In genomic region chr4:9769633-9770205, GRCm38 (mm10) we compare ENCODE assay signal across 8 mouse cellular contexts.
A peak's percentile ranks its signal among the peaks of the same experiment; 100 is the strongest.
DNase-seq lines count a peak whose midpoint lies in the region; ATAC-seq and TF ChIP-seq lines count a peak whose summit lies in the region.

No protein-coding gene starts in this region.

- no peak for TF ChIP-seq RAD21 in MEL (IDR thresholded peaks at IDR 0.05; ENCODE audit: low read depth, low read length)

- peak overlapping the region; percentile 62 to 68 for H3K4me3 ChIP-seq in MEL (ENCODE audit: control insufficient read depth in 1 of 2, insufficient read depth in 1 of 2, low read depth in 2 of 2, low read length in 2 of 2)
- H3K4me3 ChIP-seq in embryonic facial prominence, embryonic 15.5 days (replicated peaks), result peak overlapping the region; percentile 63
- peak overlapping the region; percentile 60 for H3K4me3 ChIP-seq in kidney, embryonic 16.5 days (ENCODE audit: low read length)
- H3K4me3 ChIP-seq in midbrain, embryonic 14.5 days (replicated peaks; ENCODE audit: low read depth, low read length), result peak overlapping the region; percentile 50

- H3K27ac ChIP-seq in MEL (ENCODE audit: control insufficient read depth, low read depth, low read length), result peak overlapping the region; percentile 43
- H3K27ac ChIP-seq in embryonic facial prominence, embryonic 15.5 days (replicated peaks), result no peak overlapping the region
- no peak overlapping the region for H3K27ac ChIP-seq in kidney, embryonic 16.5 days (ENCODE audit: low read length)
- no peak overlapping the region for H3K27ac ChIP-seq in midbrain, embryonic 14.5 days (replicated peaks; ENCODE audit: low read depth, low read length)

- no peak for TF ChIP-seq EP300 in MEL (IDR thresholded peaks at IDR 0.05; ENCODE audit: low read depth in 1 of 2, low read length in 2 of 2)

- WGBS in embryonic facial prominence, embryonic 15.5 days, result 53% methylated on average over 9 of the region's 9 CpGs
- 55% methylated on average over 9 of the region's 9 CpGs for WGBS in kidney, embryonic 16.5 days
- WGBS in midbrain, embryonic 14.5 days, result 57% methylated on average over 9 of the region's 9 CpGs

- TF ChIP-seq CTCF in MEL (IDR thresholded peaks at IDR 0.05 in 2 of 3, conservative IDR thresholded peaks at IDR 0.05 in 1 of 3; ENCODE audit: control insufficient read depth in 1 of 3, insufficient read depth in 1 of 3, low read depth in 2 of 3, low read length in 3 of 3, poor library complexity in 1 of 3, severe bottlenecking in 1 of 3), result no peak

- ATAC-seq in embryonic facial prominence, embryonic 15.5 days (ENCODE audit: insufficient number of reproducible peaks, low FRiP score, low TSS enrichment, low read depth), result no peak
- ATAC-seq in kidney, embryonic 16.5 days (ENCODE audit: low FRiP score, low TSS enrichment), result no peak
- no peak for ATAC-seq in midbrain, embryonic 14.5 days (ENCODE audit: low FRiP score, low TSS enrichment)

- H3K4me1 ChIP-seq in MEL (ENCODE audit: control insufficient read depth in 1 of 2, insufficient read depth in 2 of 2, low read length in 2 of 2), result peaks cover 0 to 3% of the 10 kb centered on the region in 2 experiments; a peak in 1 of 4 replicates
- H3K4me1 ChIP-seq in embryonic facial prominence, embryonic 15.5 days, result no peaks in the 10 kb centered on the region
- no peaks in the 10 kb centered on the region for H3K4me1 ChIP-seq in kidney, embryonic 16.5 days (ENCODE audit: insufficient read depth, low read length)
- H3K4me1 ChIP-seq in midbrain, embryonic 14.5 days (ENCODE audit: control insufficient read depth, insufficient read depth, low read length), result no peaks in the 10 kb centered on the region

- peak overlapping the region; percentile 75 for H3K9ac ChIP-seq in MEL (ENCODE audit: control insufficient read depth, low read depth, low read length, poor library complexity, severe bottlenecking)
- no peak overlapping the region for H3K9ac ChIP-seq in embryonic facial prominence, embryonic 15.5 days
- H3K9ac ChIP-seq in kidney, embryonic 16.5 days (replicated peaks; ENCODE audit: low read length), result no peak overlapping the region
- no peak overlapping the region for H3K9ac ChIP-seq in midbrain, embryonic 14.5 days (replicated peaks; ENCODE audit: low read length)

- H3K27me3 ChIP-seq in MEL (ENCODE audit: control insufficient read depth in 1 of 2, insufficient read depth in 2 of 2, low read length in 2 of 2), result no peaks in the 10 kb centered on the region
- no peaks in the 10 kb centered on the region for H3K27me3 ChIP-seq in embryonic facial prominence, embryonic 15.5 days
- H3K27me3 ChIP-seq in kidney, embryonic 16.5 days (ENCODE audit: insufficient read depth, low read length), result no peaks in the 10 kb centered on the region
- H3K27me3 ChIP-seq in midbrain, embryonic 14.5 days (ENCODE audit: control insufficient read depth, insufficient read depth, low read length), result no peaks in the 10 kb centered on the region

- DNase-seq in 3134 (ENCODE audit: extremely low read depth, insufficient read length, low spot score), result peak; percentile 46
- peak; percentile 90 for DNase-seq in MEL (ENCODE audit: low read depth, low spot score)
- DNase-seq in midbrain, embryonic 14.5 days, result peak; percentile 66
- DNase-seq in left cerebral cortex, adult 9 months (ENCODE audit: low spot score in 2 of 2), result no peak
- DNase-seq in right cerebral cortex, postnatal 4 days, result no peak
- DNase-seq in gastrocnemius, postnatal 10 days, result no peak

- H3K36me3 ChIP-seq in MEL (ENCODE audit: control insufficient read depth in 1 of 2, insufficient read depth in 2 of 2, low read length in 2 of 2), result peaks cover 0 to 4% of the 10 kb centered on the region in 2 experiments; a peak in 1 of 4 replicates
- no peaks in the 10 kb centered on the region for H3K36me3 ChIP-seq in embryonic facial prominence, embryonic 15.5 days
- H3K36me3 ChIP-seq in kidney, embryonic 16.5 days (ENCODE audit: insufficient read depth, low read length), result no peaks in the 10 kb centered on the region
- H3K36me3 ChIP-seq in midbrain, embryonic 14.5 days (ENCODE audit: control insufficient read depth, insufficient read depth, low read length), result no peaks in the 10 kb centered on the region

- H3K4me2 ChIP-seq in embryonic facial prominence, embryonic 15.5 days (replicated peaks), result peak overlapping the region; percentile 89
- peak overlapping the region; percentile 96 for H3K4me2 ChIP-seq in kidney, embryonic 16.5 days (replicated peaks; ENCODE audit: low read depth, low read length)
- H3K4me2 ChIP-seq in midbrain, embryonic 14.5 days (ENCODE audit: low read length), result peak overlapping the region; percentile 74

- no peaks in the 10 kb centered on the region for H3K9me3 ChIP-seq in MEL (replicated peaks; ENCODE audit: insufficient read depth, low read length)
- no peaks in the 10 kb centered on the region for H3K9me3 ChIP-seq in embryonic facial prominence, embryonic 15.5 days (replicated peaks)
- no peaks in the 10 kb centered on the region for H3K9me3 ChIP-seq in kidney, embryonic 16.5 days (ENCODE audit: low read length)
- H3K9me3 ChIP-seq in midbrain, embryonic 14.5 days (ENCODE audit: control insufficient read depth, low read length), result no peaks in the 10 kb centered on the region

- H3K79me2 ChIP-seq in MEL (ENCODE audit: control insufficient read depth, insufficient read depth, low read length, poor library complexity), result no peaks in the 10 kb centered on the region; the same call in 1 of the 2 replicates

- no peak for TF ChIP-seq POLR2A in MEL (IDR thresholded peaks at IDR 0.05; ENCODE audit: control insufficient read depth in 1 of 2, insufficient read depth in 1 of 2, low read depth in 1 of 2, low read length in 2 of 2, poor library complexity in 1 of 2)

TF ChIP-seq in MEL, 35 proteins besides CTCF, POLR2A, EP300 and RAD21:
- TF ChIP-seq SMC3 (IDR thresholded peaks at IDR 0.05; ENCODE audit: low read depth, low read length), result no peak
- 0 out of 2 replicates have a peak, but pooled peaks have one; percentile 41 for TF ChIP-seq RCOR1 (IDR thresholded peaks at IDR 0.05; ENCODE audit: low read depth, low read length)
- no peak for TF ChIP-seq USF1 (IDR thresholded peaks at IDR 0.05; ENCODE audit: low read depth, low read length)
- TF ChIP-seq MXI1 (IDR thresholded peaks at IDR 0.05; ENCODE audit: low read depth, low read length), result 0 out of 2 replicates have a peak, but pooled peaks have one; percentile 67
- TF ChIP-seq JUND (IDR thresholded peaks at IDR 0.05; ENCODE audit: low read depth, low read length), result no peak
- TF ChIP-seq MAX (IDR thresholded peaks at IDR 0.05; ENCODE audit: low read length), result peak; percentile 47; the same call in 1 of the 2 replicates
- TF ChIP-seq MYC (IDR thresholded peaks at IDR 0.05; ENCODE audit: low read depth, low read length), result no peak
- peak; percentile 82 for TF ChIP-seq MAFK (IDR thresholded peaks at IDR 0.05; ENCODE audit: borderline replicate concordance, low read depth, low read length)
- no peak for TF ChIP-seq USF2 (IDR thresholded peaks at IDR 0.05; ENCODE audit: borderline replicate concordance in 1 of 2, insufficient read depth in 1 of 2, low read depth in 1 of 2, low read length in 2 of 2)
- 0 out of 2 replicates have a peak, but pooled peaks have one; percentile 26 for TF ChIP-seq GABPA (IDR thresholded peaks at IDR 0.05; ENCODE audit: low read depth, low read length)
- TF ChIP-seq KAT2A (conservative IDR thresholded peaks at IDR 0.05; ENCODE audit: low read depth, low read length), result peak; percentile 65
- TF ChIP-seq POLR2AphosphoS2 (IDR thresholded peaks at IDR 0.05; ENCODE audit: low read length), result no peak
- TF ChIP-seq ELF1 (IDR thresholded peaks at IDR 0.05; ENCODE audit: low read depth, low read length), result no peak
- peak; percentile 50; the same call in 1 of the 2 replicates for TF ChIP-seq SIN3A (IDR thresholded peaks at IDR 0.05; ENCODE audit: low read length)
- TF ChIP-seq ZC3H11A (IDR thresholded peaks at IDR 0.05; ENCODE audit: low read depth, low read length), result no peak
- no peak for TF ChIP-seq NELFE (IDR thresholded peaks at IDR 0.05; ENCODE audit: low read depth, low read length)
- TF ChIP-seq BHLHE40 (IDR thresholded peaks at IDR 0.05; ENCODE audit: borderline replicate concordance, low read depth, low read length), result no peak
- TF ChIP-seq UBTF (IDR thresholded peaks at IDR 0.05; ENCODE audit: borderline replicate concordance, insufficient read depth, low read depth, low read length), result no peak
- no peak for TF ChIP-seq TCF12 (IDR thresholded peaks at IDR 0.05; ENCODE audit: low read depth, low read length)
- no peak for TF ChIP-seq CHD1 (IDR thresholded peaks at IDR 0.05; ENCODE audit: low read depth, low read length)
- TF ChIP-seq CHD2 (IDR thresholded peaks at IDR 0.05; ENCODE audit: low read length), result no peak
- no peak for TF ChIP-seq ZNF384 (IDR thresholded peaks at IDR 0.05; ENCODE audit: low read depth, low read length)
- no peak for TF ChIP-seq ZMIZ1 (IDR thresholded peaks at IDR 0.05; ENCODE audit: low read depth, low read length)
- no peak for TF ChIP-seq ETS1 (IDR thresholded peaks at IDR 0.05; ENCODE audit: low read depth, low read length)
- TF ChIP-seq E2F4 (IDR thresholded peaks at IDR 0.05; ENCODE audit: borderline replicate concordance, low read depth, low read length), result no peak
- TF ChIP-seq MAZ (IDR thresholded peaks at IDR 0.05; ENCODE audit: low read depth, low read length), result no peak
- no peak for TF ChIP-seq MYB (IDR thresholded peaks at IDR 0.05; ENCODE audit: low read depth, low read length)
- no peak for TF ChIP-seq HCFC1 (IDR thresholded peaks at IDR 0.05; ENCODE audit: low read depth, low read length)
- TF ChIP-seq NRF1 (IDR thresholded peaks at IDR 0.05; ENCODE audit: insufficient read depth, low read depth, low read length, poor library complexity, severe bottlenecking), result no peak
- no peak for TF ChIP-seq MEF2A (IDR thresholded peaks at IDR 0.05; ENCODE audit: extremely low read depth, insufficient replicate concordance, low read depth, low read length, poor library complexity, severe bottlenecking)
- no peak for TF ChIP-seq POLR2AphosphoS5 (IDR thresholded peaks at IDR 0.05; ENCODE audit: borderline replicate concordance, low read depth, low read length)
- no peak for TF ChIP-seq ZKSCAN1 (IDR thresholded peaks at IDR 0.05; ENCODE audit: low read depth, low read length)
- TF ChIP-seq GATA1 (IDR thresholded peaks at IDR 0.05; ENCODE audit: low read depth, low read length), result no peak
- no peak for TF ChIP-seq TAL1 (IDR thresholded peaks at IDR 0.05; ENCODE audit: low read length)
- peak; percentile 50; the same call in 1 of the 2 replicates for TF ChIP-seq TBP (IDR thresholded peaks at IDR 0.05; ENCODE audit: low read depth, low read length)

Comparison
In these comparisons a context has a peak if more than half of its experiments do, and no peak if none do; other contexts are left out.
1. DNase-seq: peak in 3134 (single experiment), MEL (single experiment) and midbrain, embryonic 14.5 days (single experiment); none in left cerebral cortex, adult 9 months (0 of 2), right cerebral cortex, postnatal 4 days (single experiment) and gastrocnemius, postnatal 10 days (single experiment).
2. Peak in every context shown above with its lines, with median percentiles within 50 percentile points of each other: H3K4me3 ChIP-seq and H3K4me2 ChIP-seq.